In the genomic region with DNA sequence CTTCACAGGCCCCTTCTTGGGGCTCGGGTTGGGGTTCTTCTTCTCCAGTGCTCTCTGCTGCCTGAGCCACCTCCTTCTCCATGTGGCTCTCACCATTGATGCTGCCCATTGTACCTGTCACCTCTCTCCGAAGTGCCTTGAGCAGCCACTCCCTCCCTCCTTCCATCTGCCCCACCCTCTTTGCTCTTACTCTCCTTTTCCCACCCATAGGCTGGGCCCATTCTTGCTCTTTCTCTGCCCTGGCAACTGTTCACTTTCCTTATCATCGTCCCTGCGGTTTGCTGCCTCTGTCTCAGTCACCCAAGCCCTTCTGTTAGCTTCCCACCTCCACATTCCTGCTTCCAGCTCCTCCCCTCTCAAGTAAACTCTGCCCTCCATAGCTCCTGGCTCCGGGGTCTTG, we compare ENCODE assay signal across 18 mouse cellular contexts. TPM values are rescaled to one million over a fixed set of nuclear protein-coding genes. Genes with fewer than 3 reads are reported as not detected.
"Had no signal": no experiment of that assay in that cellular context is flagged by ENCODE, and none has a peak within 500 bp of the region (broad histone marks: within the 10 kb centered on the region; RNA-seq: fewer than 3 reads in every experiment).

No protein-coding gene starts in this region.

- H3K27me3 ChIP-seq: limb, embryonic 12.5 days; liver, embryonic 13.5 days; midbrain, embryonic 15.5 days; neural tube, embryonic 12.5 days had no signal

- H3K4me2 ChIP-seq: limb, embryonic 12.5 days; liver, embryonic 13.5 days; midbrain, embryonic 11.5 days; midbrain, embryonic 15.5 days; neural tube, embryonic 12.5 days had no signal

- H3K9me3 ChIP-seq: limb, embryonic 12.5 days; liver, embryonic 13.5 days; midbrain, embryonic 15.5 days; neural tube, embryonic 12.5 days had no signal

- H3K4me3 ChIP-seq: layer of hippocampus, adult 2 months; limb, embryonic 12.5 days; liver, embryonic 13.5 days; megakaryocyte, embryonic 14.5 days; midbrain, embryonic 15.5 days; neural tube, embryonic 12.5 days had no signal

- H3K27ac ChIP-seq: layer of hippocampus, adult 2 months; limb, embryonic 12.5 days; liver, embryonic 13.5 days; macrophage; midbrain, embryonic 15.5 days; neural tube, embryonic 12.5 days had no signal

- H3K36me3 ChIP-seq: limb, embryonic 12.5 days; liver, embryonic 13.5 days; midbrain, embryonic 15.5 days; neural tube, embryonic 12.5 days had no signal

- H3K4me1 ChIP-seq: liver, embryonic 13.5 days; midbrain, embryonic 15.5 days had no signal

- DNase-seq: kidney, postnatal 10 days; kidney, postnatal 4 days; liver; liver, embryonic 13.5 days; liver, postnatal 0 days; lung, postnatal 10 days; retina, postnatal 1 day; right cerebral cortex, postnatal 4 days; spleen, adult 18-20 months; thymus, adult 18-20 months; thymus, postnatal 14 days had no signal

- H3K9ac ChIP-seq: limb, embryonic 12.5 days; liver, embryonic 13.5 days; liver, postnatal 0 days; midbrain, embryonic 15.5 days; neural tube, embryonic 12.5 days had no signal

- ATAC-seq: liver, postnatal 0 days; midbrain, embryonic 15.5 days had no signal

RNA-seq across cellular contexts. Expression of a gene that starts 25.4 kb away (rescaled TPM):
- polyA plus RNA-seq: macrophage had no signal
